Mouse (Mus musculus): ENCODE measurements around the gene Cped1. TPM values are rescaled to one million over a fixed set of nuclear protein-coding genes. Genes with fewer than 3 reads are reported as not detected.

The Cped1 gene
- total and polyA plus RNA-seq, 2 experiments from 2014 or later: 3.6 to 13.2 TPM

DNA sequence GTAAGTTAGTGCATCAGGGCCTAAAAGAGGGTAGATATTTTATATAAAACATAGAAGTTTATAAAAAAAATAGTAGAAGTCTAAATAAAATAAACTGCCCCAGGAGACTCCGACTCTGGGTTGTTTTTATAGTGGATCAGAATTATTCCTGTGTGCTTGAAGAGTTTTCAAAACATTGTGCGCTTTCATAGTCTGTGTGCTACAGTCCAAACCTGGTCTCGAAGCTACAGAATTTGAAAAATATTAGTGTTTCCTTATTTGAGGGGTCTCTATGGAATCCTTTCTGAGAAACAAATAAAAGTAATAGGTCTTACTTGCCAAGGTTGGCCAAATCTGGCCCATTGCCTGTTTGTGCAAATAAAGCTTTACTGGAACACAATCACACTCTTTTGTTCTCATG is 35.6 kb downstream of the Cped1 start:
- H3K4me3 ChIP-seq (ENCODE audit: low read depth, low read length): no peak overlapping the region
- H3K36me3 ChIP-seq (replicated peaks; ENCODE audit: control insufficient read depth, insufficient read depth, low read length): no peaks in the 10 kb centered on the region
- no peak overlapping the region for H3K27ac ChIP-seq (ENCODE audit: low read depth)
- no peaks in the 10 kb centered on the region for H3K27me3 ChIP-seq (ENCODE audit: control insufficient read depth, insufficient read depth, low read length)
- ATAC-seq (ENCODE audit: insufficient read depth, low read depth): no peak
- TF ChIP-seq CTCF (IDR thresholded peaks at IDR 0.05; ENCODE audit: low read depth) (no peak), EP300 (IDR thresholded peaks at IDR 0.05; ENCODE audit: low read depth) (no peak)
- DNase-seq (ENCODE audit: low spot score): no peak
- H3K4me2 ChIP-seq (ENCODE audit: low read depth, low read length): no peak overlapping the region
- H3K9ac ChIP-seq (replicated peaks; ENCODE audit: low read depth, low read length): no peak overlapping the region
- H3K9me3 ChIP-seq (replicated peaks; ENCODE audit: control insufficient read depth, low read length): no peaks in the 10 kb centered on the region
- 83% methylated on average over 3 of the region's 3 CpGs for WGBS
- H3K4me1 ChIP-seq (ENCODE audit: control insufficient read depth, insufficient read depth): peaks cover 10% of the 10 kb centered on the region; the same call in 1 of the 2 replicates

DNA sequence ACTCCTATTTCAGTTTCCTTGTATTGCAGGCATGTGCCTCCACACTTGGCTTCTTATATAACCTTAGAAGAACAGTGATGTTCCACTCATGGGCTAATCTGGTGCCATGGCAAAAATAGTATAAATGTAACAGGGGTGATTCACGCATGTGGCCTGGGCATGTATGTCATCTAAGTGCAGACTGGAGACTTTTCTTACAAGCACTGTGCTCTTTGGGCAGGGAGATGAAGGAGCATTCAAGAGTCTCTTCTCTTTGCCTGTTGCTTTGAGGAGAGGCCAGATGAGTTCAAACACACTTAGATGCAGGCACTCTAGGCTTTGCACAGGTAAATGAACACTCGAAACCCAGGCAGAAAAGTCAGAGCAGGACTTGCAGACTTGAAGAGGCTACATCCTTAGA is 38.5 kb downstream of the Cped1 start:
- H3K27me3 ChIP-seq (ENCODE audit: control insufficient read depth, insufficient read depth, low read length): no peaks in the 10 kb centered on the region
- ATAC-seq (ENCODE audit: insufficient read depth, low read depth) (no peak), DNase-seq (ENCODE audit: low spot score) (no peak)
- H3K4me3 ChIP-seq (ENCODE audit: low read depth, low read length): no peak overlapping the region
- H3K9me3 ChIP-seq (replicated peaks; ENCODE audit: control insufficient read depth, low read length): no peaks in the 10 kb centered on the region
- H3K4me1 ChIP-seq (ENCODE audit: control insufficient read depth, insufficient read depth): peaks cover 7% of the 10 kb centered on the region; the same call in 1 of the 2 replicates
- H3K27ac ChIP-seq (ENCODE audit: low read depth): no peak overlapping the region
- no peak for TF ChIP-seq EP300 (IDR thresholded peaks at IDR 0.05; ENCODE audit: low read depth)
- no peak for TF ChIP-seq CTCF (IDR thresholded peaks at IDR 0.05; ENCODE audit: low read depth)
- H3K4me2 ChIP-seq (ENCODE audit: low read depth, low read length): no peak overlapping the region
- 88% methylated on average over 2 of the region's 2 CpGs for WGBS
- no peaks in the 10 kb centered on the region for H3K36me3 ChIP-seq (replicated peaks; ENCODE audit: control insufficient read depth, insufficient read depth, low read length)
- H3K9ac ChIP-seq (replicated peaks; ENCODE audit: low read depth, low read length): no peak overlapping the region

DNA sequence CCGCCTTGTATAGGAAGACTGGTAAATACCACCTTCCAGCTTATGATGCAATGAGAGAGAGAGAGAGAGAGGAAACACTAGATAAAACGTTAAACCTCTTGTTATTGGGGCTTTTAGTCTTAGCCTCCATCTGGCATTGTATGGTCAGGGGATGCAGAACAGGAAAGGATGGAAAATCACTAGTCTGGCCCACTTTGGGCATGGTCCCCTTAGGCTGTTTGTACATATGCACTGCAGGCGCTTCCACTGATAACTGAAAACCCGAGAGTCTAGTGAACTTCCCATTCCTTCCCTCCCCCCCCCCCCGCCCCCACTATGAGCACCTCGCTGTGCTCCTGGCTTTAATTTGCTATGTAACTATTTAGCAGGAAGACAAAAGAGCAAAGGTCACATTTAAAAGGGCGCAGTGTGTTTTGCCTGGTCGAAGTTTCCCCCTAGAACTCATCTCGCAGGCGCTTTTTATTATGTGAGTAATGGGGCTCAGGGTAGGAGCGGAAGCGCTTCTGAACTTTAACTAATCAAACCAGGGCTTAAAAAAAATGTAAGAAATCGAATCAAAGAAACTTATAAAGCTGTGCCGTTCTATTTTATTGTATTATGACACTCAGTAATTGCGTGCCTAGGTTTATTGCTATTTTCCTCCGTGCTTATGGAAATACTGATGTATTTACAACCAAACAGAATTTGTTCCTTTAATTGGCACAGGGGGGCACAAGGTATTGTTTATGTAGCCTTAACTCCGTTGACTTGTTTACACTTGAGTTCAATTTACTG is 40.1 kb downstream of the Cped1 start:
- H3K36me3 ChIP-seq (replicated peaks; ENCODE audit: control insufficient read depth, insufficient read depth, low read length): no peaks in the 10 kb centered on the region
- no peak overlapping the region for H3K9ac ChIP-seq (replicated peaks; ENCODE audit: low read depth, low read length)
- ATAC-seq (ENCODE audit: insufficient read depth, low read depth) (no peak), DNase-seq (ENCODE audit: low spot score) (no peak)
- 31% methylated on average over 16 of the region's 17 CpGs for WGBS
- H3K4me3 ChIP-seq (ENCODE audit: low read depth, low read length): peak overlapping the region; percentile 20
- H3K4me1 ChIP-seq (ENCODE audit: control insufficient read depth, insufficient read depth): no peaks in the 10 kb centered on the region
- H3K27me3 ChIP-seq (ENCODE audit: control insufficient read depth, insufficient read depth, low read length): no peaks in the 10 kb centered on the region
- TF ChIP-seq EP300 (IDR thresholded peaks at IDR 0.05; ENCODE audit: low read depth): no peak
- no peak for TF ChIP-seq CTCF (IDR thresholded peaks at IDR 0.05; ENCODE audit: low read depth)
- no peaks in the 10 kb centered on the region for H3K9me3 ChIP-seq (replicated peaks; ENCODE audit: control insufficient read depth, low read length)
- H3K4me2 ChIP-seq (ENCODE audit: low read depth, low read length): peak overlapping the region; percentile 47
- H3K27ac ChIP-seq (ENCODE audit: low read depth): peak overlapping the region; percentile 30; the same call in 1 of the 2 replicates

DNA sequence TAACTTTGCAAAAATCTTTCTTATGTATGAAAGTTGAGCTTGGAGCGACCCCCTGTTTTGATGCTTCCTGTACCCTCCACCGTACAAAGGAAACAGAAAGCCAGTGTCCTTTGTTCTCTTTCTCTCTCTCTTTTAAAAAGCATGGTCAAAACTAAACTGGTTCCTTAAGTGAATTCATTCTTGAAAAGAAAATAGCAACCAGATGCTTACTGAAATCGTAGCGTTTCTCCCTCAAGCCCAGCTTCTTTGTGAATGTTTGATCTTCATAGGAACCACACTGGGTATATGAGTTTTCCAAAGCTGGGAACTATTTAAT is 40.6 kb downstream of the Cped1 start:
- Histone ChIP-seq H3K9ac (replicated peaks; ENCODE audit: low read depth, low read length) (no peak overlapping the region), H3K4me2 (ENCODE audit: low read depth, low read length) (peak overlapping the region; percentile 47), H3K27ac (ENCODE audit: low read depth) (peak overlapping the region; percentile 30; the same call in 1 of the 2 replicates), H3K36me3 (replicated peaks; ENCODE audit: control insufficient read depth, insufficient read depth, low read length) (no peaks in the 10 kb centered on the region), H3K4me1 (ENCODE audit: control insufficient read depth, insufficient read depth) (no peaks in the 10 kb centered on the region), H3K9me3 (replicated peaks; ENCODE audit: control insufficient read depth, low read length) (no peaks in the 10 kb centered on the region), H3K4me3 (ENCODE audit: low read depth, low read length) (peak overlapping the region; percentile 20), H3K27me3 (ENCODE audit: control insufficient read depth, insufficient read depth, low read length) (no peaks in the 10 kb centered on the region)
- DNase-seq (ENCODE audit: low spot score) (no peak), ATAC-seq (ENCODE audit: insufficient read depth, low read depth) (no peak)
- TF ChIP-seq CTCF (IDR thresholded peaks at IDR 0.05; ENCODE audit: low read depth): no peak
- no peak for TF ChIP-seq EP300 (IDR thresholded peaks at IDR 0.05; ENCODE audit: low read depth)
- WGBS: 51% methylated on average over 4 of the region's 4 CpGs

DNA sequence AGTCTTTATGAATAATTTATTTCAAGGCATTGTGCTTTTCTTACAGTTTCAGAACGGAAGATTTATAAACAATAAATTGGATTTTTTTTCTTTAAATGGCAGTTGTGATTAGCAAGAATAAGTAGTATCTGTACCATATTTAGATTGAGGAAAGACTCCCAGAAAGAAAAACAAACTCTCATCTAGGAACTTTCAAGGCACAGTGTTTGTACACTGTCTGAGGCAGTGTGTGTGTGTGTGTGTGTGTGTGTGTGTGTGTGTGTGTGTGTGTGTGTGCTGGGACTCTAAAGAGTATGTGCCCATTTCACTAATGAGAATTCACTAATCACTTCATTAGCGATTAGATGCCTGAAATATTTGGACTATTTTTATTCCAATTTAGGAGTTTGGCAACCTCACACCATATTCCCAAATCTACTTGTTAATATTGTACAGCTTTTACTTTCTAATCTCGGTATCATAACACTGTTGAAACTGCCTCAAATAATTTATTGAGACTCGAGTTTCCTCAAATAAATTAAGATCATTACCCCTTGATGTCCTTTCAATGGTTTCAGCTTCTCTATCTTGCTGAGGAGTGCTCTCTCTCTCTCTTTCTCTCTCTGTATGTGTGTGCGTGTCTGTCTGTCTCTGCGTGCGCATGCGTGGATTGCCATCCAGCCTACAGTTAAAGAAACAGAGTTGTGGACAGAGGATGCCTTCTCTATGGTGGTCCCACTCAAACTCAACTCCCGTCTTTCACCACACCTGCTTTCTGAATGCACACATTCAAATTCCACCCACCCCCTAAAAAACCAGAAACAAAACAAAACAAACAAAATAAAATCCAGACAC is 41.3 kb downstream of the Cped1 start:
- Histone ChIP-seq H3K4me2 (ENCODE audit: low read depth, low read length) (no peak overlapping the region), H3K4me1 (ENCODE audit: control insufficient read depth, insufficient read depth) (no peaks in the 10 kb centered on the region), H3K27ac (ENCODE audit: low read depth) (no peak overlapping the region), H3K27me3 (ENCODE audit: control insufficient read depth, insufficient read depth, low read length) (no peaks in the 10 kb centered on the region), H3K9me3 (replicated peaks; ENCODE audit: control insufficient read depth, low read length) (no peaks in the 10 kb centered on the region), H3K4me3 (ENCODE audit: low read depth, low read length) (no peak overlapping the region), H3K9ac (replicated peaks; ENCODE audit: low read depth, low read length) (no peak overlapping the region), H3K36me3 (replicated peaks; ENCODE audit: control insufficient read depth, insufficient read depth, low read length) (no peaks in the 10 kb centered on the region)
- 78% methylated on average over 9 of the region's 9 CpGs for WGBS
- DNase-seq (ENCODE audit: low spot score) (no peak), ATAC-seq (ENCODE audit: insufficient read depth, low read depth) (no peak)
- TF ChIP-seq EP300 (IDR thresholded peaks at IDR 0.05; ENCODE audit: low read depth): no peak
- no peak for TF ChIP-seq CTCF (IDR thresholded peaks at IDR 0.05; ENCODE audit: low read depth)
